Mouse (Mus musculus): ENCODE results near the gene Dusp22. TPM values are rescaled to one million over a fixed set of nuclear protein-coding genes. Genes with fewer than 3 reads are reported as not detected.

Gene Dusp22
- polyA plus RNA-seq, 1 experiment from 2014 or later: 20.1 TPM

DNA sequence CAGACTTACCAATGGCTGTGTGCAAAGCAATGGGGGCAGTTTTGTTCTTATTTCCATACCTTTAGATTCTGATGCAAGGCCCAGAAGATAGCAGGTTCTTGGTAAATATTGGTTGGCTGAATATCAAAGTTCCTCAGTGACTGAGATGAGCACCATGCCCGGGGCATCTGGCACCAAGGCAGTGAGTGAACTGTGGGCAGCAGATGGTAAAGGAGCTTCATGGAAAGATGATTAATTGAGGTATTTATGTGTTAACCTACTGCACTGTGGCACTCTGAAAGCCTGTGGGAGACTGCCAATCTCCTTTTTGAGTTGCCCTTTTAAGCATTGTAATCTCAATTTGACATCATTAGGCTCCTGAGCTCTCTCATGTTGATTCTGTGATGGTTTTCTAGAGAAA, 9.1 kb upstream of the Dusp22 start:
- no peak overlapping the region for H3K27ac ChIP-seq
- H3K27me3 ChIP-seq: no peaks in the 10 kb centered on the region
- WGBS: 83% methylated on average over 1 of the region's 1 CpGs
- no peaks in the 10 kb centered on the region for H3K36me3 ChIP-seq
- no peaks in the 10 kb centered on the region for H3K4me1 ChIP-seq
- H3K4me2 ChIP-seq: no peak overlapping the region
- no peak overlapping the region for H3K9ac ChIP-seq
- no peaks in the 10 kb centered on the region for H3K9me3 ChIP-seq (replicated peaks)
- H3K4me3 ChIP-seq (replicated peaks): no peak overlapping the region
- no peak for ATAC-seq (replicated peaks; ENCODE audit: low FRiP score)

DNA sequence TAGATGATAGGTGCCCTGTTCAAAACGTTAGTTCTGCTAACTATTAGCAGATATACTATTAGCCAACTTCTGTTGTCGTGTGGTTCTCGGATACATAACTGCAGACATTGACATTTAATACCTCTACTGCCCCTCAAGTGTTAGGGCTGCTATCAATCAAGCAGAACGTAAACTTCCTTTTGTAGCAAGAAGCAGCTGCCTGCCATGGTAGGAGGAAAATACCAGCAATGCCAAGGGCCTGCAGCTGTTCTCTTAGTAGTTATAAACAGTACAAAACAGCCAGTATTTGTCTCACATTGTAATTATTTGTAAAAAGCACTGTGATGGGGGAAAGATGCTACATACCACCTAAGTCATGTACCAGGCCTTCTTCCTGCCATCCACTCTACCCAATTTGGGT, 6.7 kb upstream of the Dusp22 start:
- 18% methylated on average over 4 of the region's 4 CpGs for WGBS
- no peaks in the 10 kb centered on the region for H3K9me3 ChIP-seq (replicated peaks)

DNA sequence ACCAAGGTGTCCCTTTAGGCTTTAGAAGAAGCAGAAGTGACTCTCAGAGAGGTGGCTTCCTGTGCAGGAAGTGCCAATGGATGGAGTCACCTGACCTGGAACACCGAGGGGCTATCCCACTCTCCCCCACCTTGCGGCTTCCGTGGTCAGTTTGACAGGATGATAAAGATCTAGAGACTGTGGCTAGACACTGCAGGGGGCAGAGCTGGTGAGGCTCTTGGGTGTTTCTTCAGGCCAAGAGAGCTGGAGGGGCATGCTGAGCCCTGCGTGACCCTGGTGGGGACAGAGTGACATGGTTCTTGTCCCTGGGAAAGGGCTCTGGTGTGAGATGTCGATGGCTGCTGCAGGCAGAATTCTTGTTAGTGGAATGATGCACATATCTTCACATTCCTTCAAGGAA, 5.3 kb upstream of the Dusp22 start:
- H3K27me3 ChIP-seq: no peaks in the 10 kb centered on the region
- H3K4me3 ChIP-seq (replicated peaks): no peak overlapping the region
- no peaks in the 10 kb centered on the region for H3K9me3 ChIP-seq (replicated peaks)
- no peak for ATAC-seq (replicated peaks; ENCODE audit: low FRiP score)
- H3K4me2 ChIP-seq: no peak overlapping the region
- H3K4me1 ChIP-seq: no peaks in the 10 kb centered on the region
- H3K27ac ChIP-seq: no peak overlapping the region
- WGBS: 61% methylated on average over 5 of the region's 5 CpGs
- no peak overlapping the region for H3K9ac ChIP-seq
- no peaks in the 10 kb centered on the region for H3K36me3 ChIP-seq

More for the DNA sequence above, 6.7 kb upstream of the Dusp22 start:
- Histone ChIP-seq H3K4me3 (replicated peaks) (no peak overlapping the region), H3K9ac (no peak overlapping the region), H3K27ac (no peak overlapping the region), H3K36me3 (no peaks in the 10 kb centered on the region), H3K4me1 (no peaks in the 10 kb centered on the region), H3K27me3 (no peaks in the 10 kb centered on the region), H3K4me2 (no peak overlapping the region)
- ATAC-seq (replicated peaks; ENCODE audit: low FRiP score): no peak

DNA sequence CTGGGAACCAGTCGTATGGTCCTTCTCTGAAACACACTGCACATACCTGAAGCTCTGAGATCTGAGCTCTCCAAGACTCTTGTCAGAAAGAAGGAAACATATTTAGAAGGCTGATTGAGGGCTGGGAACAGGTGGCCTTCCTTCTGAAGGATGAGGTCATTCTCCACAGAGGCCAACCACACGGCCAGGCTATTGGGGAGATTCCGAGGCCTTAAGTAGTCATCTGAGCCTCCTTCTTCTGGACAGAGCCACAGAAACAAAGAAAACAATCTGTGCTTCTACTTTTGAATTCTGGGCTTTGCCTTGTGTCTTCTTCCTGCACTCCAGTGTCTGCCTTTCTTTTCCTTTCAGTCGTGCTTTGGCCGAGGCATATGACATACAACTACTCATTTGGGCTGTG, 2.9 kb upstream of the Dusp22 start:
- no peak overlapping the region for H3K4me2 ChIP-seq
- no peak overlapping the region for H3K9ac ChIP-seq
- H3K4me3 ChIP-seq (replicated peaks): no peak overlapping the region
- no peak overlapping the region for H3K27ac ChIP-seq
- no peaks in the 10 kb centered on the region for H3K9me3 ChIP-seq (replicated peaks)
- H3K27me3 ChIP-seq: no peaks in the 10 kb centered on the region
- peaks cover 7% of the 10 kb centered on the region for H3K4me1 ChIP-seq
- ATAC-seq (replicated peaks; ENCODE audit: low FRiP score): no peak
- 69% methylated on average over 5 of the region's 5 CpGs for WGBS
- H3K36me3 ChIP-seq: no peaks in the 10 kb centered on the region

DNA sequence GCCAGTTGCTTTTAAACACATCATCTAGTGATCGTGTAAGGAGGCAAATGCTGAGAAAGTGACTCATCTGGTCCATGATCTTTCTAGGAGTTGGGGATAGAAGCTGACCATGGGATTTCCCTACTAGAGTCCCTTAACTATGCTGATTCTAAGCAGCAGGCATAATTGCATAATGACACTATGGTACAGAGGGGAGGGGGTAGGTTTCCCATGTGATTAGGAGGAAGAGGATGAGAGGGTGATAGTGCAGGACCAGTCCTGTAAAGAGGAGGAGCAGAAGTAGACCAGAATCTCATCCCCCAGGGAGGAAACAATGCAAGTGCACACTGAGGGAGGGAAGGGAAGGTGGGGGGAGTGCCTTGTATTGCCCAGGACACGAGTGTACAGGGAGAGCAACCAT, 2.0 kb upstream of the Dusp22 start:
- Histone ChIP-seq H3K9ac (no peak overlapping the region), H3K9me3 (replicated peaks) (no peaks in the 10 kb centered on the region), H3K27me3 (no peaks in the 10 kb centered on the region), H3K36me3 (no peaks in the 10 kb centered on the region), H3K4me3 (replicated peaks) (no peak overlapping the region), H3K4me2 (no peak overlapping the region), H3K4me1 (peaks cover 7% of the 10 kb centered on the region), H3K27ac (no peak overlapping the region)
- 57% methylated on average over 2 of the region's 2 CpGs for WGBS
- no peak for ATAC-seq (replicated peaks; ENCODE audit: low FRiP score)

DNA sequence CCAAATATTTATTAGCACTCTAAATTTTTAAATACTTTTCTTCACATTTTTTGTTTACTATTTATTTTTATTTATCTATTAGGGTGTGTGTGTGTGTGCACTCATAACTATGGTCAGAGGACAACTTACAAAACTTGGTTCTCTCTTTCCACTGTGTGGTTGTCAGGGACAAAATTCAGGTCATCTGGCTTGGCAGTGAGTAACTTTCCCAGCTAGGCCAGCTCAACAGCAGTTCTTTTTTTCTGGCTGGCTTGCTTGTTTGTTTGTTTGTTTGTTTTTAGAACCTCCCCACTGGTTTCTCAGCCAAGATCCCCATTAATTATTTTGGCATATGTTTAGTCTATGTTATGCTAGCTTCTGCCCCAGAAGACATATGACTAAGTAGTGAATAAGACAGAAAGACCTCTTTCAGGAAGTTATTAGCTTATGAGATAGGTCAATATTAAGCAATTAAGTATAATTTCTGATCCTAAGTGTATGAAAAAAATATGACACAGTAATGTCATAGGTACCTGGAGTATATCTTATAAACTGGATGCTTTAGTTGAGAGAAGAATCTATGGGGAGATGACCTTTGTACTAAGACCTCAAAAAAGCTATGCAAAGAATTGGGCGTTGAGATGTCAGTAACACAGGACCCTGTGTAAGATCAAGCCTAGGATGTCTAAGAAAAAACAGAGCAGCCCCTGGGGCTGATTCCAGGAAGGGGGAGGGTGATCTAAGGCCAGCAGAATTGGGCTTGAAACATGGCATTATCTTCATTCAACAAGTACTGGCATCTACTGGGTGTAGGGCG, 1.4 kb upstream of the Dusp22 start:
- H3K27me3 ChIP-seq: no peaks in the 10 kb centered on the region
- no peak overlapping the region for H3K4me3 ChIP-seq (replicated peaks)
- ATAC-seq (replicated peaks; ENCODE audit: low FRiP score): no peak
- H3K9ac ChIP-seq: no peak overlapping the region
- no peak overlapping the region for H3K27ac ChIP-seq
- no peak overlapping the region for H3K4me2 ChIP-seq
- WGBS: 93% methylated on average over 2 of the region's 2 CpGs
- H3K9me3 ChIP-seq (replicated peaks): no peaks in the 10 kb centered on the region
- H3K4me1 ChIP-seq: peaks cover 7% of the 10 kb centered on the region
- H3K36me3 ChIP-seq: no peaks in the 10 kb centered on the region

DNA sequence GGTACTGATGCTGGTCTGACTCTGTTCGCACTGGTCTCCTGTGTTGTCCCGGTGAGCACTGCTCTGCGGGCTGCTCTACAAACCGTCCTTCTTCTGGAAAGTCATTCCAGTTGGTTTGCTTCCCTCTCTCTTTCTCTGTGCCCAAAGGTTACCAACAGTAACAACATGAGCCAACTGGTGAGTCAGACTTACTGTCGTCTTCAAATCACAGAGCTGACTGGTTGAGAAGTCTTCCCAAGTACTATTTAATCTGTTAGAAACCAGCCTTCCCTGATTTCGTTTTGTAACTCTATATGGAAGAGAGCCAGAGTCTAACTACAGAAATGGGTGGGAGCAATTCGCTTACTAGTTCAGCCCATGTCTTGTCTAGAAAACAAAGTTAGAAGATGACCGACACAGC, 5.5 kb downstream of the Dusp22 start:
- no peak for ATAC-seq (replicated peaks; ENCODE audit: low FRiP score)
- Histone ChIP-seq H3K4me1 (peaks cover 6% of the 10 kb centered on the region), H3K27me3 (no peaks in the 10 kb centered on the region), H3K36me3 (no peaks in the 10 kb centered on the region), H3K4me2 (no peak overlapping the region), H3K9ac (no peak overlapping the region), H3K4me3 (replicated peaks) (no peak overlapping the region), H3K27ac (no peak overlapping the region), H3K9me3 (replicated peaks) (no peaks in the 10 kb centered on the region)
- 90% methylated on average over 8 of the region's 8 CpGs for WGBS

DNA sequence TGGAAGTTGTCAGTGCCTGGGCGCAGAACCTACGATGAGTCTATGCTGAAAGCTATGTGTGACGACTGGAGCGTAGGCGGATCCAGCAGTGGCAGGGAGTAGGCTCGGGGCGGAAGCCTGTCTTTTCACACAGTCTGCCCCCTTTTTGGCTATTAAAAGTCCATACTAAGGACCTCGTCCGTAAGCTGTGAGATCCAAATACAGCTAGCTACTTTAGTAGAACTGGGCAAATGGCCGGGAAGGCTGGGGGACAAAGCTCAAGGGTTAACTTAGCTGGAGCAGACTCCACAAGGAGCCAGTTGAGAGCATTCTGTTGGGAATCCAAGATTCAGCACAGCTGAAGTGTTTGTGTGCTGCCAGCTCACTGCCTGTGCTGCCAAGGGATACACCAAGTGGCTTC, 6.7 kb downstream of the Dusp22 start:
- 91% methylated on average over 10 of the region's 10 CpGs for WGBS
- no peaks in the 10 kb centered on the region for H3K9me3 ChIP-seq (replicated peaks)
- no peak for ATAC-seq (replicated peaks; ENCODE audit: low FRiP score)

DNA sequence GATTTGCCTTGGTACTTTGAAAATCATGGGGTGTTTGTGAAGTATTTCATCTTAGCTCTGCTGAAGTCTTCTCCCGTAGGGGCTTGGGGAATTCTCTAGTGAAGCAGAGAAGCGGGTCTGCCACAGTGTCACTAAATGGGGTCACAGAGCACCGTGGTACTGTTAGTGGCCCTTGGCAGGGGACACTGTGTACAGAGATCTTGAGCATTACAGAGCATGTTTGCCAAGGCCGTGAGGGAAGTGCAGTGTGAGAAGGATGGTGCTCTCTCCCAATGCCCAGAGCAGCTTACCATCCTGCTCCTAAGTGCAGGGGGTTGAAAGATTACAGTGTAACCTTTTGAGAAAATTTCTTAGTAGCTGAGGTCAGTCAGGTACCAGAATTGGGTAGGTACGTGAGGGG, 8.5 kb downstream of the Dusp22 start:
- Histone ChIP-seq H3K4me1 (no peaks in the 10 kb centered on the region), H3K9ac (no peak overlapping the region), H3K27me3 (no peaks in the 10 kb centered on the region), H3K4me3 (replicated peaks) (no peak overlapping the region), H3K9me3 (replicated peaks) (no peaks in the 10 kb centered on the region), H3K4me2 (no peak overlapping the region), H3K36me3 (0 out of 2 replicates have a peak, but pooled peaks cover 3% of the 10 kb centered on the region), H3K27ac (no peak overlapping the region)
- no peak for ATAC-seq (replicated peaks; ENCODE audit: low FRiP score)
- 84% methylated on average over 5 of the region's 5 CpGs for WGBS

More for the DNA sequence above, 6.7 kb downstream of the Dusp22 start:
- Histone ChIP-seq H3K4me3 (replicated peaks) (no peak overlapping the region), H3K4me2 (no peak overlapping the region), H3K4me1 (no peaks in the 10 kb centered on the region), H3K36me3 (no peaks in the 10 kb centered on the region), H3K9ac (no peak overlapping the region), H3K27ac (no peak overlapping the region), H3K27me3 (no peaks in the 10 kb centered on the region)

DNA sequence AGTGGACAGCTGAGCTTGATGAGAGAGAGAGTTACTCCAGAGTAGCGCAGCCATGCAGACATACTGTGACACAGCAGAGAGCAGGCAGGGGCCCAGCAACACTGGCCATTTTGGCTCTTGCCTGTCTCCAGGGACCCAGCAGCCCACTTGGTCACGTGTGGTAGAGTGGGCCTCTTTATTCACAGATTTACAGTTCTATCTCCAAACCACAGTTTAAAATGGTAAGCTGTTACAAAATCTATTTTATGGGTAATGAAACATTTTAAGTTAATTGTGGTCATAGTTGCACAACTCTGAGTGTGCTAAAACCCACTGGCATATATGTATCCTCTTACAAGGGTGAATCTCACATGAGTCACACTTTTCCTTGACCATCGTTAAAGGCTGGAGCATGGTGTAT, 9.5 kb downstream of the Dusp22 start:
- Histone ChIP-seq H3K9ac (no peak overlapping the region), H3K27ac (no peak overlapping the region), H3K36me3 (0 out of 2 replicates have a peak, but pooled peaks cover 3% of the 10 kb centered on the region), H3K9me3 (replicated peaks) (no peaks in the 10 kb centered on the region), H3K4me2 (no peak overlapping the region), H3K4me3 (replicated peaks) (no peak overlapping the region), H3K4me1 (no peaks in the 10 kb centered on the region), H3K27me3 (no peaks in the 10 kb centered on the region)
- no peak for ATAC-seq (replicated peaks; ENCODE audit: low FRiP score)
- WGBS: 88% methylated on average over 3 of the region's 3 CpGs

DNA sequence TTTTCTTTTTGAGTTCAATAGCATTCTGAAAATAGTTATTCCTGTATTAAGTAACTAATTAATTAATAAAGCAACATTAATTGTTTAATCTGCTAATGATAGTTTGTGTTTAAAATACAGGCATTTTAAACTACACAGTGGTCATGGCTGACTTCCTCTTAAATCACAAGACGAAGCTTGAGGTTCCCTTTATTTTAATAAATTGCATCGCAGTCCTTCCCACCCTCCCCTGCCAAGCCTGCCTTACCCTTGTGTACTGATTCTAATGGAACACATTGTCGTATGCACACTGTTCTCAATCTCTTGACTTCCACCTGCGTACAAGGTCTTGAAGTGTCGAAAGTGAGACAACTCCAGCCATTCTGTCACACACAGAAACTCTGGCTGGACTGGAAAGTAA, 14.1 kb downstream of the Dusp22 start:
- Histone ChIP-seq H3K4me3 (replicated peaks) (no peak overlapping the region), H3K27ac (no peak overlapping the region), H3K4me1 (no peaks in the 10 kb centered on the region), H3K27me3 (no peaks in the 10 kb centered on the region), H3K36me3 (0 out of 2 replicates have a peak, but pooled peaks cover 3% of the 10 kb centered on the region), H3K9me3 (replicated peaks) (no peaks in the 10 kb centered on the region), H3K9ac (no peak overlapping the region), H3K4me2 (no peak overlapping the region)
- ATAC-seq (replicated peaks; ENCODE audit: low FRiP score): no peak
- WGBS: 88% methylated on average over 5 of the region's 5 CpGs

DNA sequence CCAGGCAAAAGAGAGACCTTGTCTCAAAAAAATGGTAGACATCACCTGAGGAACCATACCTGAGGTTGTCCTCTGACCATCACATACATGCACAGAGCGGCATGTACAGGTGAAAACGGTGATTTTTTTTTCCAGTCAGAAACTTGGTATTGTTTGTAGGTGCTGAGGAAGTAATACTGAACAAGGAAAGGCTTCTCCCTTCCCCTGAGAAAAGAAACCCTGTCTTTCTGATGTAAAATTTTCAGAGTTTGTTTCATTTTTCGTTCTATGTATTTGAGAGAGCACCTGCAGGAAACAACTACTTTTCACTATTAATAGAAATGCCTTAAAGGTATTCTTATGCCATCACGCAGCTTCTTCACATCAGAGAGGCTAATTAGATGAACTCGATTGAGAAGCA, 19.0 kb downstream of the Dusp22 start:
- Histone ChIP-seq H3K4me3 (replicated peaks) (no peak overlapping the region), H3K27ac (no peak overlapping the region), H3K4me1 (no peaks in the 10 kb centered on the region), H3K27me3 (no peaks in the 10 kb centered on the region), H3K9me3 (replicated peaks) (no peaks in the 10 kb centered on the region), H3K9ac (no peak overlapping the region), H3K4me2 (no peak overlapping the region), H3K36me3 (no peaks in the 10 kb centered on the region)
- WGBS: 91% methylated on average over 5 of the region's 5 CpGs
- no peak for ATAC-seq (replicated peaks; ENCODE audit: low FRiP score)

DNA sequence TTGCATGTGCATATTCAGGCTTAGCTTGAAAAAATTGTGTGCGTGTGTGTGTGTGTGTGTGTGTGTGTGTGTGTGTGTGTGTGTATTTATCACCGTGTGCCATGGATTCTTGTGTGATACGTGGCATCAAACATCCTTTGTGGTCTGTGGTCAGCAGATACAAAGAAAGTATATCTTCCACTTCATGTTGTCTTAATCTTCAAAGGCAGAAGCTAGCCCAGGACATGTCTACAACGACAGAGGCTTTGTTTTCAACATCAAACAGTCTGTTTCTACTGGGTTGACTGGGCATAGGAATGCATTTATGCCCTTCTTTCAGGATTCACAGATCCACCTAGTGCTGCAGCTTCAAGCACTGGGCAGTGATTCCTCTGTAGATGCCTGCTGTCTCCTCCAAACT, 22.1 kb downstream of the Dusp22 start:
- Histone ChIP-seq H3K27me3 (no peaks in the 10 kb centered on the region), H3K4me2 (no peak overlapping the region), H3K4me3 (replicated peaks) (no peak overlapping the region), H3K36me3 (no peaks in the 10 kb centered on the region), H3K27ac (no peak overlapping the region), H3K9me3 (replicated peaks) (no peaks in the 10 kb centered on the region), H3K9ac (no peak overlapping the region), H3K4me1 (no peaks in the 10 kb centered on the region)
- 80% methylated on average over 4 of the region's 4 CpGs for WGBS
- no peak for ATAC-seq (replicated peaks; ENCODE audit: low FRiP score)
